Mouse (Mus musculus) Muller cell, postnatal 12 days (primary cell): Measurements from ENCODE around the gene Afap1l2.
A peak's percentile ranks its signal among the peaks of the same experiment; 100 is the strongest.

Source experiments
- DNase-seq: peaks from one replicate; pipeline ENCODE4 v3.0.0-alpha.2; 2015; ENCODE audit errors: inconsistent ontology term

Afap1l2 gene

GRCm38 (mm10) chr19:56976515-56976914 lies 31.5 kb downstream of the Afap1l2 start:
- no peak for DNase-seq

DNA sequence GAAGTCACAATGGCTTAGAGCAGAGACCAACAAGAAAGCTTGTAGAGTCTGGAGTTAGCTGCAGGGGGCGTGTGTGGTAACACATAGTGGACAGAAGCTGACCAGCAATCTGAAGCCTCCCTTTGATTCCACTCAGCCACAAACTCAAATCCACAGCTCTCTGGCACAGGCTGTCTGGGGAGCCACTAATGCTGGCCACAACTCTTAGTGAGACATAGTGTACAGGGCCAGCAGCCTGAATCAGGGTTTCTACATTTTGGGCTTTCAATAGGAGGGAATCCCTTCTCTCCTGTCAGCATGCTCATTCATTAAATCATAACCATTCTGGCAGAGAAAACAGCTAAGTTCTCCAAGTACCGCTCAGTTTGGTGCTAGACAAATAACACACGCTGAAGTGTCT lies 32.5 kb downstream of the Afap1l2 start:
- peak; percentile 63 for DNase-seq

GRCm38 (mm10) chr19:56974159-56974558 lies 33.9 kb downstream of the Afap1l2 start:
- DNase-seq: peak; percentile 91

- peak; percentile 33 for DNase-seq
Measured at GRCm38 (mm10) chr19:56972768-56973167, 35.3 kb downstream of the Afap1l2 start.

DNA sequence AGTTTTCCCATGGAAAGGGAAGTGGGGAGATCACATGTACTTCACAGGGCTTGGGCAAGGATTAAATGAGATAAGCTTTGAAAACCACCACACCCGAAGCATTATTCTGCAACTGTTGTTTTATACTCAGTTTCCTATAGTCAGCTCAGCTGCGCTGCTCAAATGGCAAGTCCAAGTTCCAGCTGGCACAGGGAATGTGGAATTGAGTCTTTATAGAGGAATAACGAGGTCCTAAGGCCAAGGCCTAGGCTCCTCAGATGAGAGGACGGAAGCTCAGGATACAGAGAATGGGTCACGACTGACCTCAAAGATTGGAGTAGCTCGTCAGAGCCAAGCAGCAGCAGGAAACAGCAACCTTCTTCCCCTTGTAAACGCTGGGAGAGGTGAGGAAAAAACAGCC lies 36.7 kb downstream of the Afap1l2 start:
- DNase-seq: no peak

GRCm38 (mm10) chr19:56963876-56964275 lies 44.2 kb downstream of the Afap1l2 start:
- DNase-seq: no peak

- DNase-seq: peak; percentile 73
Measured at GRCm38 (mm10) chr19:56959601-56960000, 48.4 kb downstream of the Afap1l2 start.

DNA sequence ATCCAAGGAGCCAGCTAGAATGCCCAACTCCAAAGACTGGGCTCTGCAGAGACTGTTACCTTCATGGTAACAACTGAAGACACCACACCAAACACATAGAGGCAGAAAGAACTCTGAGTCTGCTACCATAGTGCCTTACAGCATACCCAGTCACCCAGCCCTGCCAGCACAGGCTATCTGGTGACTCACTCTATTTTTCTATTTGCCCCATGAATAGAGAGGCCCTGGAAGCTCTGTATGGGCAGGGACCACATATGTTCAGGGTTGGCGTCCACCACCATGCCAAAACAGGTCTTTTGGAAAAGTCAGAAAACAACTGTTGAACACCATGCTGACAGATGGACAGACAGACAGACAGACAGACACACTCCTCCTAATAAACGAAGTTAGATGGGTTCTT lies 49.0 kb downstream of the Afap1l2 start:
- DNase-seq: peak; percentile 45

DNA sequence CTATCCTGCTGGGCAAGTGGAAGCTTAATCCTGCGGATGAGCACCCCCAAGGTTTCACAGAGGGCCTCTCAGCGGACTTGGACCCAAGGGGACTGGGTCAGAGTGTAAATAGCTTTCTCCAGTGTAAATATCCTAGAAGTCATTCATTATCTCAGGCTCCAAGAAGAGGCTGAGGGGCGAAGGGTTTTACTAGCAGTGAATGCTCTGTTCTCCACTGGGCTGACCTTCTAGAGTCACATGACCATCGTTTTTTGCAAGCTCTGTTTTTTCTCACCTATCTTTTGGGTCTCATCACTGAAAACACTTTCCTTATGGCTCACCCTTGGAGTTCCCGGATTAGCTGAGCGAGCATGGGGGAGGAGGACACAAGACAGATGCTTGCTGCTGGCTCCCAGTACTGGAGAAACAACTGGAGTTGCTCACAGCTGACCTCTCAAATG lies 49.4 kb downstream of the Afap1l2 start:
- no peak for DNase-seq

DNA sequence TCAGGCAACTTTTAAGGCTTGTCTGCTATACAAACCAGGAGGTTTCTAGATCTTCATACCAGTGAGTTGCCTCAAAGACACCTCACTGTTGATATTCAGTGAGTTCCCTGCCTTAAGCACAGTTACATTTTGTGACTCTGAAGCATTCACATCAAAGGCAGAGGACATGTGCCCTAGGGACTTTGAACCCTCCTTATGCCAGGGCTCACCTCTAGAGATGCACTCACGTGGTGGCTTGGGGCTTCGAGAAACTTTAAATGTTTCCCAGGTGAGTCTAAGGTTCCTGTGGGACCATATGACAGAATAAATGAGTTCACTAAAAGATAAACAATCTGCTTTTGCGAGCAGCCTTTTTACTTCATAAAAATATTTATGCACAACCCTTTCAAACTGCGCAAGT lies 50.0 kb downstream of the Afap1l2 start:
- DNase-seq: no peak

DNA sequence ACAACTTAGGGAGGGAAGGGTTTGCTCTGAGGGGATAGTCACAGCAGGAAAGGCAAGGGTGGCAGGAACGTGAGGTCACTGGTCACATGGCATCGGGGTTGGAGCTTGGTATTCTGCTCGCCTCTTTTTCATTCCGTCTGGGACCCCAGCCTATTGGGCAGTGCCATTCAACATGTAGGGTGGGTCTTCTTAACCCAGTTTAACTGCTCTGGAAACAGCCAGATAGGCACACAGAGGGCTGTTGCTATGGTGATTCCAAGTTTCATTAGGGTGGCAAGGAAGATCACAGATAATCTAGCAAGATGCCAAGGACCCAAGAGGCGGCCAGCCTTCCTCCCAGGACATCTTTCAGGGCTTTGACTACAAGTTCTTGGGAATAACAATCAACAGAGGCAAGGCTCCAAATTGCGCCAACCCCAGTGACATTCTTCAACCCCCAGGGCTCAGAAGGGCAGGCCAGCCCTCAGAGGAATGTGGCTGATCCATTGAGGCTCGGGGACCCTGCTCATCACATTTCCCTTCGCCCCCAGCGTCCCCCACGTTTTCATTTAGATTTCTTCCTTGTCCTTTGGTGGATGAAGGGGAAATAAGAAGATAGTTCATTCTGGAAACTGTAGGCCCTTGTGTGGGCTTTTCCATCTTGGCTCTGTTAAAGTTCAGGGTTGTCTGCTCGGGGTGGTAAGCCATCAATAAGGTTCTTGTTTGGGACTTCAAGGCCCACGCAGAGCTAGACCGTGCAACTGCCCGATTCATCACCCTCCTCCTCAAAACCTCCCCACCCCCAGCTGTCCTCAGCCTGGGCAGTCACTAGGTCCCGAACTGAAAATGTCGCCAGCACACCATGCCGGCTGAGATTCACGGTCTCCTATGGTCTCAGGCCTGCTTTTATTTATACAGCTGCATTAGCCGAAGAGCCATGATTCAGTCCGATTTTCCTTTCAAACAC lies 52.2 kb downstream of the Afap1l2 start:
- DNase-seq: no peak

GRCm38 (mm10) chr19:56954857-56955256 lies 53.2 kb downstream of the Afap1l2 start:
- no peak for DNase-seq

DNA sequence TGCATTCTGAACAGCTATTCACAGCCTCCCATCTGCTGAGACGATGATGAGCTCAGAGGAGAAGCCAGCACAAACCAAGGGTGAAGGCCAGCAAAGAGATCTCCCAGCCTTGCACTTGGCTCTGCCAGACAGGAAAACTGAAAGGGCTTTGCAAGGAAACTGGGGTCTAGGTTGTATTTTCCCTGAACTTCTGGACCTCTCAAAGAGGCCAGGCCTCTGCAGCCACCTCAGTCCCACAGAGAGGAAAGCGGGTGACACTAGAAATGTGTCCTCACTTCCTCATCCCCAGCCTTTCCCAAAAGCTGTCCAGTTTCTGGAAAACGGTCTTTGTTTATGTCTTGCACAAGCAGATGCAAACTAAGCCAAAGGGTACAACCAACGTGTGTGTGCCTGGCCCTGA lies 54.2 kb downstream of the Afap1l2 start:
- DNase-seq: no peak

- no peak for DNase-seq
Measured at GRCm38 (mm10) chr19:56950818-56951217, 57.2 kb downstream of the Afap1l2 start.

DNA sequence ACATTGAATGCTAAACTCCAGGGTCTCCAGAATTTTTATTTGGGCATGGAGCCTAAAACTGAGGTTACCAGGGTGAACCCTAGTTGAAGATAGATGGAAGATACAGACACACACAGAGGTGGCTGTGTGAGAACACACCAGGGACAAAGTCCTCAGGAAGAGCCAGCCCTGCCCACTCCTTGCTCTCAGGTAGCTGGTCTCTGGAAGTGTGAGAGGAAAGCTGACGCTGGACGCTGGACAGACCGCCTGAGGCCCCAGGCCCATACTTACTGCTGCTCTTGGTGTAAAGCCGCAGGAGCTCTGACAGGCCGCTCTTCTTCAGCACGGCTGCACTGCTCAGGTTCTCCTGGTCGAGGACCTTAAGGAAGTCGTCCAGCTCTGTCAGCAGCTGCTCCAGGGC lies 58.2 kb downstream of the Afap1l2 start:
- DNase-seq: no peak

- DNase-seq: peak; percentile 67
Measured at GRCm38 (mm10) chr19:56947971-56948610, 59.9 kb downstream of the Afap1l2 start.

GRCm38 (mm10) chr19:56946727-56947126 lies 61.3 kb downstream of the Afap1l2 start:
- DNase-seq: no peak

GRCm38 (mm10) chr19:56946277-56946676 lies 61.8 kb downstream of the Afap1l2 start:
- DNase-seq: no peak

- DNase-seq: peak; percentile 80
Measured at GRCm38 (mm10) chr19:56945621-56946020, 62.4 kb downstream of the Afap1l2 start.

GRCm38 (mm10) chr19:56944826-56945225 lies 63.2 kb downstream of the Afap1l2 start:
- DNase-seq: no peak

DNA sequence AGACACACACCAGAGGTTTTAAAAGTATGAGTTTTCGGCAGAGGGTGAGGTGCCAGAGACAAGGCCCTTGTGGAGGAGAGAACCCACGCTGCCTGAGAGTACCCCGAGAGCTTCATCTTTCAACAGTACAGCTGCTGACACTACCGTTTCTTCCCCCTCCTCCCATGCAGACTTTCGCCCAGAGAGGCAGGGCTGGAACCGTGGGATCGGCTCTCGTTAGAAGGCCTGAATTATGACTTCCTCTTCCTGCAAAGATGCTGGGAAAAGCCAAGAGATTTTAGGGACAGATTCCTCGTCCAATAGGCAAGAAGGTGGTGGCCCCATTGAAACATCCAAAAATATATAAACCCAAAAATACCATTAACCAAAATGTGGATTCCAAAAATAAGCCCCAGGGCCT lies 63.8 kb downstream of the Afap1l2 start:
- no peak for DNase-seq

DNA sequence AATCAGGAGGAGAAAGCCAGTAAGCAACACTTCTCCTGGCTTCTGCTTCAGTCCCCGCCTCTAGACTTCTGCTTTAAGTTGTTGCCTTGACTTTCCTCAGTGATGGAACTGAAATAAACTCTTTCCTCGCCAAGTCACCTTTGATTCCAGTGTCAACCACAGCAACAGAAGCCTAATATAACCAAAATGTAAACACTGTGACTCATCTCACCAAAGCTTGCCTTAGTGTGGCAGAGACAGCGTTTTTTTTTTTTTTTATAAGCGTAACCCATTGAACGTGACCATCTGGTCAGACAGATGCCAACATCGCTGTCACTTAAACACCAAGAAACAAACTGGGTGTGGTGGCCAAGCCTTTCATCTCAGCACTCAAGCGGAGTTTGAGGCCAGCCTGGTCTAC lies 65.8 kb downstream of the Afap1l2 start:
- DNase-seq: no peak

DNA sequence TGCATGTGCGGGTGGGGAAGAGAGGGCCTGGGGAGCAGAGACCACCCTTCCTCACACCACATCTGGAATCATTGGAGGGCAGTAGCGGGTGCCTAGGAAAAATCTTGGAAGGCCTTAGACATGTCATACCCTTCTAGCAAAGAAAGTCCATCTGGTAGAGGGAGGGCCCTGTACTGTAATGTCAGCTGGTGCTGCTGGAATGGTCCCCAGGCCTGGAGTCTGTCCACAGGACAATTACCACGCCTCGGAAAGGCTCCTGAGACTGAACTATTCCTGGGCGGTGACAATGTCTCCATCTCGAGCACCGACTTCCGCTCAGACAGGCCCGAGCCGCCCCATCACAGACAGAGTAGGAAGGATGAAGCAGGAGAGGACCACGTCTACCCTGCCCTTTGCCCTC lies 67.5 kb downstream of the Afap1l2 start:
- no peak for DNase-seq
